Mouse (Mus musculus): ENCODE results near the gene Lrrfip2. TPM values are rescaled to one million over a fixed set of nuclear protein-coding genes. Genes with fewer than 3 reads are reported as not detected.

The Lrrfip2 gene
- polyA plus RNA-seq, 1 experiment from 2014 or later = 38.7 TPM

DNA sequence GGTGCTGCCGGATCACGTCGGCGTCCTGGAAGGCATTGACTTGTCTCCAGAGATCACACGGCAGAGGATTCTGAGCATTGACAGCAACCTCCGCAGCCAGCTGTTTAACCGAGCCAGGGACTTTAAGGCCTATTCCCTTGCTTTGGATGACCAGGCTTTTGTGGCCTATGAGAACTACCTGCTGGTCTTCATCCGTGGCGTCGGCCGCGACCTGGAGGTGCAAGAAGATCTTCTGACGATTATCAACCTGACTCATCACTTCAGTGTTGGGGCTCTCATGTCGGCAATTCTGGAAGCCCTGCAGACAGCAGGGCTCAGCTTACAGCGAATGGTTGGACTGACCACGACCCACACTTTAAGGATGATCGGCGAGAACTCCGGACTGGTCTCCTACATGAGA lies 155.0 kb downstream of the Lrrfip2 start:
- WGBS = 8% methylated on average over 19 of the region's 19 CpGs

DNA sequence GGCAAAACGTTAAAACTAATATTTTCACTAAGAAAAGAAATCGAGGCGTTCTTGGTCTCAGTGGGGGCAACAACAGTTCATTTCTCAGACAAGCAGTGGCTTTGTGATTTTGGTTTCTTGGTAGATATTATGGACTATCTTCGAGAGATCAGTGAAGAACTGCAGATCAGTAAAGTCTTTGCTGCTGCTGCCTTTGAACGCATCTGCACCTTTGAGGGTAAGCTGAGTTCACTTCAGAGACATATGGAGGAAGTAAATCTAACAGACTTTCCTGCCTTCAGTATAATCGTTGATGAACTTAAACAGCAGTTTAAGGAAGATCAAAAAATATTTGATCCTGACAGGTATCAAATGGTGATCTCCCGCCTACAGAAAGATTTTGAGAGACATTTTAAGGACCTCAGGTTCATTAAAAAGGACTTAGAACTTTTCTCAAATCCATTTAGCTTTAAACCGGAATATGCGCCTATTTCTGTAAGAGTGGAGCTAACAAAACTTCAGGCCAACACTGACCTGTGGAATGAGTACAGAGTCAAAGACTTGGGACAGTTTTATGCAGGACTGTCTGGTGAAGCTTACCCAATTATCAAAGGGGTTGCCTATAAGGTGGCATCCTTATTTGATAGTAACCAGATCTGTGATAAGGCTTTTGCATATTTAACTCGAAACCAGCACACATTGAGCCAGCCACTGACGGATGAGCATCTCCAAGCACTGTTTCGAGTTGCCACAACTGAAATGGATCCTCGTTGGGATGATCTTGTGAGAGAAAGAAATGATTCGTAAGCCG lies 155.8 kb downstream of the Lrrfip2 start:
- Histone ChIP-seq H3K4me2 (peak overlapping the region; percentile 64), H3K9me3 (no peaks in the 10 kb centered on the region), H3K27me3 (replicated peaks) (no peaks in the 10 kb centered on the region), H3K36me3 (peaks cover 2% of the 10 kb centered on the region; the same call in 1 of the 2 replicates), H3K27ac (no peak overlapping the region), H3K9ac (0 out of 2 replicates have a peak overlapping the region, but pooled peaks have one; percentile 87), H3K4me3 (replicated peaks) (peak overlapping the region; percentile 76), H3K4me1 (peaks cover 25% of the 10 kb centered on the region)
- WGBS = 58% methylated on average over 15 of the region's 15 CpGs
- no peak for ATAC-seq (ENCODE audit: insufficient read depth, low FRiP score, low read depth)

More for the DNA sequence above, 155.0 kb downstream of the Lrrfip2 start:
- Histone ChIP-seq H3K4me1 (peaks cover 25% of the 10 kb centered on the region), H3K4me3 (replicated peaks) (peak overlapping the region; percentile 76), H3K4me2 (peak overlapping the region; percentile 64), H3K27me3 (replicated peaks) (no peaks in the 10 kb centered on the region), H3K9ac (peak overlapping the region; percentile 87), H3K9me3 (no peaks in the 10 kb centered on the region), H3K27ac (peak overlapping the region; percentile 96), H3K36me3 (no peaks in the 10 kb centered on the region)
- no peak for ATAC-seq (ENCODE audit: insufficient read depth, low FRiP score, low read depth)

DNA sequence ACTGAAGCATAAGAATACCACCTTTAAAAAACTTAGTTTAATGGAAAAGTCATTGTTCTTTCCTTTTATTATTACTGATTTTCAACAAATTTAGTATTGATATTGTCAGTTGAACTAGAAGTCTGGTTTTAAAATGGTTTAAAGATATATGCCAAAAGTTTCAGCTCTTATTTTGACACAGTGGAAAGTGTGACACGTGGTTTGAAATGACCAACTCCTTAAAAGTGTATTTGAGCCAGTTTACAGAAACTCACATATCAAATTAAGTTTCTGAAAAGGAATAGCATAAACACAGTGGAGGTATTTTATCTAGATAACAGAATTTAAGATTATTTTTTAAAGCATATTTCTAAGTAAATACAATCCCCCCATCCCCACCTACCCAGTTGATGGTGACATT lies 156.6 kb downstream of the Lrrfip2 start:
- WGBS = 73% methylated on average over 1 of the region's 1 CpGs
- Histone ChIP-seq H3K4me3 (replicated peaks) (no peak overlapping the region), H3K4me2 (peak overlapping the region; percentile 64), H3K4me1 (peaks cover 25% of the 10 kb centered on the region), H3K36me3 (peaks cover 5% of the 10 kb centered on the region; the same call in 1 of the 2 replicates), H3K9me3 (no peaks in the 10 kb centered on the region), H3K27ac (no peak overlapping the region), H3K27me3 (replicated peaks) (no peaks in the 10 kb centered on the region), H3K9ac (no peak overlapping the region)
- no peak for ATAC-seq (ENCODE audit: insufficient read depth, low FRiP score, low read depth)

DNA sequence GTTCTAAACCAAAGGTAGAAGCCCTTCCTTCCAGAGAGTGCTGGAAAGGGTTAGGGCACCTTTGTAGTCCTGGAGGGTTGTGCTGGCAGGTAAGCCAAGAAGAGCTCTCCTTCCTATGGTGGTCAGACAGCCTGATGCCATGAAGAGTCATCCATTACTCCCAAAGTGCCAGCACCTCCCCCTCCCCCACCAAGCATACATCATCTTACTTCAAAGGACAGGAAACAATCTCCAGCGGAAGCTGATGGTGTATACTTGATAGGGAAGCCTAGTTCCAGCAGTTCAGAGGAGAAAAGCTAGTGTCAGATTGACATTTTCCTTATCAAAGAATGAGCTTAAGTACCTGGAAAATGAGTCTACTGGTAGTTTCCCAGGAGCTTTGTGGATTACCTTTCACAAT lies 157.8 kb downstream of the Lrrfip2 start:
- no peaks in the 10 kb centered on the region for H3K27me3 ChIP-seq (replicated peaks)
- ATAC-seq (ENCODE audit: insufficient read depth, low FRiP score, low read depth) = no peak
- no peak overlapping the region for H3K27ac ChIP-seq
- H3K9ac ChIP-seq = no peak overlapping the region
- H3K4me2 ChIP-seq = peak overlapping the region; percentile 64
- no peaks in the 10 kb centered on the region for H3K9me3 ChIP-seq
- H3K4me1 ChIP-seq = peaks cover 25% of the 10 kb centered on the region
- 25% methylated on average over 1 of the region's 1 CpGs for WGBS
- peak overlapping the region; percentile 18 for H3K4me3 ChIP-seq (replicated peaks)
- H3K36me3 ChIP-seq = peaks cover 8% of the 10 kb centered on the region; the same call in 1 of the 2 replicates

Other genes with a start within 250 kb of the Lrrfip2 start
- 6.0 and 7.2 TPM in 2 replicates for gene Als2cl, start 237.7 kb upstream of the Lrrfip2 start, polyA plus RNA-seq (2015; fragmentation: Nextera tagmentation; extraction: Ambion mirVana)
- 1.8 TPM in 2 replicates for gene Tmie, start 237.5 kb upstream of the Lrrfip2 start, polyA plus RNA-seq (2015; fragmentation: Nextera tagmentation; extraction: Ambion mirVana)
- gene Fam240a, start 200.7 kb upstream of the Lrrfip2 start, polyA plus RNA-seq (2015; fragmentation: Nextera tagmentation; extraction: Ambion mirVana) = not detected in 2 replicates
- not detected in 2 replicates for gene Tdgf1, start 171.4 kb upstream of the Lrrfip2 start, polyA plus RNA-seq (2015; fragmentation: Nextera tagmentation; extraction: Ambion mirVana)
- gene Lrrc2, start 166.0 kb upstream of the Lrrfip2 start, polyA plus RNA-seq (2015; fragmentation: Nextera tagmentation; extraction: Ambion mirVana) = 0.18 TPM in 1 of 2 replicates, not detected in the other
- gene Rtp3, start 127.0 kb upstream of the Lrrfip2 start, polyA plus RNA-seq (2015; fragmentation: Nextera tagmentation; extraction: Ambion mirVana) = 0.45 and 1.1 TPM in 2 replicates
- 22.6 and 32.0 TPM in 2 replicates for gene Ltf, start 98.3 kb upstream of the Lrrfip2 start, polyA plus RNA-seq (2015; fragmentation: Nextera tagmentation; extraction: Ambion mirVana)
- 2.5 TPM in 2 replicates for gene Ccrl2, start 60.1 kb upstream of the Lrrfip2 start, polyA plus RNA-seq (2015; fragmentation: Nextera tagmentation; extraction: Ambion mirVana)
- gene Mlh1, start 154.2 kb downstream of the Lrrfip2 start, polyA plus RNA-seq (2015; fragmentation: Nextera tagmentation; extraction: Ambion mirVana) = 36.8 and 41.7 TPM in 2 replicates
- gene Epm2aip1, start 154.3 kb downstream of the Lrrfip2 start, polyA plus RNA-seq (2015; fragmentation: Nextera tagmentation; extraction: Ambion mirVana) = 23.5 and 25.8 TPM in 2 replicates
- gene Trank1, start 194.1 kb downstream of the Lrrfip2 start, polyA plus RNA-seq (2015; fragmentation: Nextera tagmentation; extraction: Ambion mirVana) = 0.10 and 0.13 TPM in 2 replicates